Mouse (Mus musculus) limb, embryonic 14.5 days (tissue): ENCODE data around the gene Bysl. TPM values are rescaled to one million over a fixed set of nuclear protein-coding genes. Genes with fewer than 3 reads are reported as not detected.

Experiments used
- ATAC-seq: fragments of 200-750 bp; cut with Nextera tagmentation; 2 replicates; pipeline ENCODE4 v1.8.0; 2017; ENCODE audit warnings: low read depth, moderate number of reproducible peaks, moderate TSS enrichment; ENCODE audit not compliant: low FRiP score
- DNase-seq: peaks from one replicate; pipeline ENCODE4 v3.0.0-alpha.2; 2015; ENCODE audit warnings: low spot score
- H3K27ac ChIP-seq: fragments of 300-500 bp; sonication (generic); replicated peaks from 2 replicates; pipeline ENCODE4 v1.5.1; 2014; ENCODE audit warnings: low read depth, mild to moderate bottlenecking, low read length, moderate library complexity, mixed read lengths
- H3K27me3 ChIP-seq: fragments of 300-500 bp; sonication (generic); 2 replicates; pipeline ENCODE4 v1.6.1; 2014; ENCODE audit warnings: low read length, mixed read lengths; ENCODE audit not compliant: control insufficient read depth, insufficient read depth
- H3K36me3 ChIP-seq: fragments of 300-500 bp; sonication (generic); 2 replicates; pipeline ENCODE4 v1.6.1; 2014; ENCODE audit warnings: mild to moderate bottlenecking, low read length, moderate library complexity, mixed read lengths; ENCODE audit not compliant: control insufficient read depth, insufficient read depth
- H3K4me1 ChIP-seq: fragments of 300-500 bp; sonication (generic); 2 replicates; pipeline ENCODE4 v1.6.1; 2014; ENCODE audit warnings: antibody characterized with exemption, low read length, mixed read lengths; ENCODE audit not compliant: control insufficient read depth, insufficient read depth
- H3K4me2 ChIP-seq: fragments of 300-500 bp; sonication (generic); replicated peaks from 2 replicates; pipeline ENCODE4 v1.6.1; 2014; ENCODE audit warnings: low read depth, mild to moderate bottlenecking, low read length, moderate library complexity; ENCODE audit not compliant: severe bottlenecking
- H3K4me3 ChIP-seq: fragments of 300-500 bp; sonication (generic); replicated peaks from 2 replicates; pipeline ENCODE4 v1.5.1; 2014; ENCODE audit warnings: low read length
- H3K9ac ChIP-seq: fragments of 300-500 bp; sonication (generic); 2 replicates; pipeline ENCODE4 v1.6.1; 2014; ENCODE audit warnings: mild to moderate bottlenecking, low read depth, low read length, moderate library complexity; ENCODE audit not compliant: severe bottlenecking
- H3K9me3 ChIP-seq: fragments of 300-500 bp; sonication (generic); 2 replicates; pipeline ENCODE4 v1.6.1; 2016; ENCODE audit warnings: low read length; ENCODE audit not compliant: control insufficient read depth
- POLR2A ChIP-seq: fragments of 200-500 bp; IDR thresholded peaks from 2 replicates; pipeline ENCODE4 v1.8.0; 2012; ENCODE audit warnings: inconsistent platforms, mild to moderate bottlenecking, moderate library complexity, borderline replicate concordance; ENCODE audit not compliant: insufficient read depth, insufficient read length; ENCODE audit errors: extremely low read depth
- WGBS: fragments of 180-500 bp; shearing (Covaris S2); extraction: QIAGEN DNeasy Blood & Tissue Kit; methylation state at CpG from one replicate; pipeline ENCODE4 v1.1.7; 2014; 5-methylcytosine and 5-hydroxymethylcytosine counted together
- polyA plus RNA-seq, 2 experiments: library from polyadenylated mRNA; depleted of rRNA in 1 of 2; stranded (reverse) in 1 of 2; unstranded in 1 of 2; fragments of >200 nt; fragmentation: Nextera tagmentation in 1 of 2; extraction: Ambion mirVana in 1 of 2; gene quantifications; 2 replicates each; pipeline versions ENCODE4 v1.2.1 to v1.2.3; 2012 to 2014

The Bysl gene
- polyA plus RNA-seq, 2 experiments = 20.4 to 20.6 TPM

GRCm38 (mm10) chr17:47618556-47619311 lies 7.4 kb upstream of the Bysl start:
- ATAC-seq = no peak
- Histone ChIP-seq H3K27ac (no peak overlapping the region), H3K27me3 (no peaks in the 10 kb centered on the region), H3K4me2 (no peak overlapping the region), H3K9me3 (no peaks in the 10 kb centered on the region), H3K9ac (no peak overlapping the region), H3K36me3 (peaks cover 70% of the 10 kb centered on the region), H3K4me3 (no peak overlapping the region), H3K4me1 (no peaks in the 10 kb centered on the region)
- no peak for DNase-seq
- no peak for TF ChIP-seq POLR2A
- WGBS = 91% methylated on average over 13 of the region's 13 CpGs

GRCm38 (mm10) chr17:47617605-47618307 lies 6.5 kb upstream of the Bysl start:
- Histone ChIP-seq H3K4me1 (peaks cover 2% of the 10 kb centered on the region; the same call in 1 of the 2 replicates), H3K4me3 (no peak overlapping the region), H3K9me3 (no peaks in the 10 kb centered on the region), H3K27me3 (no peaks in the 10 kb centered on the region), H3K27ac (no peak overlapping the region), H3K4me2 (no peak overlapping the region), H3K9ac (no peak overlapping the region), H3K36me3 (peaks cover 62% of the 10 kb centered on the region)
- WGBS = 93% methylated on average over 9 of the region's 9 CpGs
- DNase-seq (no peak), ATAC-seq (no peak)
- no peak for TF ChIP-seq POLR2A

- Histone ChIP-seq H3K4me3 (no peak overlapping the region), H3K27me3 (no peaks in the 10 kb centered on the region), H3K9me3 (no peaks in the 10 kb centered on the region), H3K4me2 (no peak overlapping the region), H3K27ac (no peak overlapping the region), H3K36me3 (peaks cover 54% of the 10 kb centered on the region), H3K4me1 (peaks cover 10% of the 10 kb centered on the region), H3K9ac (no peak overlapping the region)
- WGBS = 94% methylated on average over 4 of the region's 4 CpGs
- ATAC-seq (no peak), DNase-seq (no peak)
- no peak for TF ChIP-seq POLR2A
These were observed 5.4 kb upstream of the Bysl start for GRCm38 (mm10) chr17:47616652-47617051.

GRCm38 (mm10) chr17:47616119-47616518 lies 4.8 kb upstream of the Bysl start:
- peaks cover 51% of the 10 kb centered on the region for H3K36me3 ChIP-seq
- H3K27me3 ChIP-seq = no peaks in the 10 kb centered on the region
- H3K27ac ChIP-seq = no peak overlapping the region
- TF ChIP-seq POLR2A = no peak
- no peak overlapping the region for H3K4me3 ChIP-seq
- H3K9me3 ChIP-seq = no peaks in the 10 kb centered on the region
- DNase-seq = no peak
- peaks cover 10% of the 10 kb centered on the region for H3K4me1 ChIP-seq
- WGBS = 94% methylated on average over 8 of the region's 8 CpGs
- no peak overlapping the region for H3K9ac ChIP-seq
- H3K4me2 ChIP-seq = no peak overlapping the region
- no peak for ATAC-seq

- no peak overlapping the region for H3K4me3 ChIP-seq
- H3K27me3 ChIP-seq = no peaks in the 10 kb centered on the region
- ATAC-seq (no peak), DNase-seq (no peak)
- no peak overlapping the region for H3K4me2 ChIP-seq
- no peak overlapping the region for H3K27ac ChIP-seq
- peaks cover 42% of the 10 kb centered on the region for H3K36me3 ChIP-seq
- H3K9me3 ChIP-seq = no peaks in the 10 kb centered on the region
- no peak for TF ChIP-seq POLR2A
- H3K9ac ChIP-seq = no peak overlapping the region
- WGBS = 77% methylated on average over 1 of the region's 1 CpGs
- H3K4me1 ChIP-seq = peaks cover 19% of the 10 kb centered on the region
These were observed 2.7 kb upstream of the Bysl start for GRCm38 (mm10) chr17:47614018-47614417.
